Mouse (Mus musculus) CH12.LX (cell line): ENCODE measurements around the gene Cblb. TPM values are rescaled to one million over a fixed set of nuclear protein-coding genes. Genes with fewer than 3 reads are reported as not detected.

Experiments used
- DNase-seq: peaks from one replicate; pipeline ENCODE4 v3.0.0-alpha.2; 2013; ENCODE audit errors: extremely low read depth
- H3K27ac ChIP-seq: 2 replicates; pipeline ENCODE4 v1.5.1; 2012; ENCODE audit warnings: low read depth, mild to moderate bottlenecking, control low read depth, moderate library complexity; ENCODE audit not compliant: insufficient read depth
- H3K27me3 ChIP-seq: replicated peaks from 2 replicates; pipeline ENCODE3; 2012; ENCODE audit warnings: inconsistent platforms
- H3K36me3 ChIP-seq, 2 experiments: replicated peaks in 1 of 2; 2 replicates each; pipeline versions ENCODE3 to v1.6.1; 2012; ENCODE audit warnings: inconsistent platforms in 1 of 2, low read length in 1 of 2, mild to moderate bottlenecking in 1 of 2, mixed read lengths in 1 of 2, moderate library complexity in 1 of 2; ENCODE audit not compliant: control insufficient read depth in 1 of 2, insufficient read depth in 1 of 2
- H3K4me1 ChIP-seq, 2 experiments: 2 replicates each; pipeline ENCODE4 v1.6.1; 2012; ENCODE audit warnings: inconsistent platforms in 1 of 2, moderate library complexity in 1 of 2; ENCODE audit not compliant: insufficient read depth in 2 of 2, control insufficient read depth in 1 of 2
- H3K4me2 ChIP-seq: 2 replicates; pipeline ENCODE4 v1.6.1; 2012; ENCODE audit warnings: low read depth, mild to moderate bottlenecking, control low read depth; ENCODE audit not compliant: poor library complexity, insufficient read depth, severe bottlenecking
- H3K4me3 ChIP-seq, 3 experiments: fragments of 150-350 bp in 1 of 3; sonication (generic) in 1 of 3; replicated peaks in 1 of 3; 2 replicates each; pipeline versions ENCODE3 to v1.5.1; 2011 to 2012; ENCODE audit warnings: low read depth in 2 of 3, low read length in 2 of 3, mild to moderate bottlenecking in 2 of 3, moderate library complexity in 2 of 3, control low read depth in 1 of 3, improper control_type of control experiment in 1 of 3, inconsistent platforms in 1 of 3, mixed read lengths in 1 of 3; ENCODE audit not compliant: poor library complexity in 1 of 3
- H3K79me2 ChIP-seq: replicated peaks from 2 replicates; pipeline ENCODE4 v1.6.1; 2012; ENCODE audit warnings: mild to moderate bottlenecking, moderate library complexity; ENCODE audit not compliant: control insufficient read depth, poor library complexity, insufficient read depth, severe bottlenecking; ENCODE audit errors: extremely low read depth
- H3K9ac ChIP-seq: 2 replicates; pipeline ENCODE4 v1.6.1; 2012; ENCODE audit warnings: low read depth, mild to moderate bottlenecking, control low read depth, moderate library complexity; ENCODE audit not compliant: insufficient read depth
- H3K9me3 ChIP-seq: replicated peaks from 2 replicates; pipeline ENCODE3; 2012; ENCODE audit warnings: low read length, inconsistent platforms, mixed read lengths
- BHLHE40 ChIP-seq: IDR thresholded peaks from 2 replicates; pipeline ENCODE4 v1.6.1; 2011; ENCODE audit warnings: mild to moderate bottlenecking, low read depth, low read length, improper control_type of control experiment
- CHD1 ChIP-seq: IDR thresholded peaks from 2 replicates; pipeline ENCODE4 v1.6.1; 2012; ENCODE audit warnings: low read depth, low read length, improper control_type of control experiment, inconsistent platforms
- CHD2 ChIP-seq: IDR thresholded peaks from 2 replicates; pipeline ENCODE4 v1.6.1; 2011; ENCODE audit warnings: low read length, improper control_type of control experiment
- CTCF ChIP-seq, 2 experiments: IDR thresholded peaks in 1 of 2; conservative IDR thresholded peaks in 1 of 2; 2 replicates each; pipeline ENCODE4 v1.5.1; 2011 to 2012; ENCODE audit warnings: low read depth in 2 of 2, low read length in 2 of 2, improper control_type of control experiment in 1 of 2, inconsistent platforms in 1 of 2, mild to moderate bottlenecking in 1 of 2, moderate library complexity in 1 of 2
- E2F4 ChIP-seq: IDR thresholded peaks from 2 replicates; pipeline ENCODE4 v1.6.1; 2011; ENCODE audit warnings: low read depth, low read length, improper control_type of control experiment; ENCODE audit not compliant: insufficient replicate concordance
- ELF1 ChIP-seq: IDR thresholded peaks from 2 replicates; pipeline ENCODE4 v1.6.1; 2014; ENCODE audit warnings: low read depth, mild to moderate bottlenecking, inconsistent platforms, low read length, improper control_type of control experiment
- EP300 ChIP-seq: IDR thresholded peaks from 2 replicates; pipeline ENCODE4 v1.6.1; 2011; ENCODE audit warnings: low read length, improper control_type of control experiment
- ETS1 ChIP-seq: conservative IDR thresholded peaks from 2 replicates; pipeline ENCODE4 v1.6.1; 2012; ENCODE audit warnings: low read depth, mild to moderate bottlenecking, inconsistent platforms, low read length, improper control_type of control experiment, moderate library complexity
- GABPA ChIP-seq: IDR thresholded peaks from 2 replicates; pipeline ENCODE4 v1.6.1; 2012; ENCODE audit warnings: low read depth, low read length, improper control_type of control experiment, inconsistent platforms; ENCODE audit not compliant: insufficient replicate concordance
- HCFC1 ChIP-seq: IDR thresholded peaks from 2 replicates; pipeline ENCODE4 v1.6.1; 2012; ENCODE audit warnings: low read depth, mild to moderate bottlenecking, inconsistent platforms, low read length, improper control_type of control experiment
- IRF4 ChIP-seq: IDR thresholded peaks from 2 replicates; pipeline ENCODE4 v1.6.1; 2014; ENCODE audit warnings: low read depth, mild to moderate bottlenecking, inconsistent platforms, low read length, improper control_type of control experiment
- JUN ChIP-seq: IDR thresholded peaks from 2 replicates; pipeline ENCODE4 v1.6.1; 2011; ENCODE audit warnings: low read depth, mild to moderate bottlenecking, low read length, improper control_type of control experiment, moderate library complexity; ENCODE audit not compliant: insufficient read depth
- JUND ChIP-seq: conservative IDR thresholded peaks from 2 replicates; pipeline ENCODE4 v1.6.1; 2011; ENCODE audit warnings: low read depth, low read length, improper control_type of control experiment
- KAT2A ChIP-seq: IDR thresholded peaks from 2 replicates; pipeline ENCODE4 v1.6.1; 2012; ENCODE audit warnings: low read length, improper control_type of control experiment, inconsistent platforms; ENCODE audit not compliant: insufficient replicate concordance
- MAFK ChIP-seq: IDR thresholded peaks from 2 replicates; pipeline ENCODE4 v1.6.1; 2011; ENCODE audit warnings: low read length, improper control_type of control experiment; ENCODE audit not compliant: insufficient replicate concordance
- MAX ChIP-seq: IDR thresholded peaks from 2 replicates; pipeline ENCODE4 v1.6.1; 2011; ENCODE audit warnings: low read length, improper control_type of control experiment
- MAZ ChIP-seq: IDR thresholded peaks from 2 replicates; pipeline ENCODE4 v1.6.1; 2012; ENCODE audit warnings: low read depth, mild to moderate bottlenecking, inconsistent platforms, low read length, improper control_type of control experiment, moderate library complexity
- MEF2A ChIP-seq: IDR thresholded peaks from 2 replicates; pipeline ENCODE4 v1.6.1; 2014; ENCODE audit warnings: low read depth, mild to moderate bottlenecking, inconsistent platforms, low read length, improper control_type of control experiment, borderline replicate concordance
- MXI1 ChIP-seq: IDR thresholded peaks from 2 replicates; pipeline ENCODE4 v1.6.1; 2011; ENCODE audit warnings: mild to moderate bottlenecking, low read depth, low read length, improper control_type of control experiment
- MYC ChIP-seq: IDR thresholded peaks from 2 replicates; pipeline ENCODE4 v1.6.1; 2011; ENCODE audit warnings: low read depth, mild to moderate bottlenecking, improper control_type of control experiment, low read length
- NELFE ChIP-seq: IDR thresholded peaks from 2 replicates; pipeline ENCODE4 v1.6.1; 2011; ENCODE audit warnings: low read depth, low read length, improper control_type of control experiment
- NRF1 ChIP-seq: IDR thresholded peaks from 2 replicates; pipeline ENCODE4 v1.6.1; 2014; ENCODE audit warnings: low read depth, mild to moderate bottlenecking, inconsistent platforms, low read length, improper control_type of control experiment, moderate library complexity
- PAX5 ChIP-seq: IDR thresholded peaks from 2 replicates; pipeline ENCODE4 v1.6.1; 2012; ENCODE audit warnings: low read length, inconsistent platforms, mixed read lengths
- POLR2A ChIP-seq: IDR thresholded peaks from 2 replicates; pipeline ENCODE4 v1.6.1; 2011; ENCODE audit warnings: low read depth, mild to moderate bottlenecking, improper control_type of control experiment, low read length
- POLR2AphosphoS2 ChIP-seq: IDR thresholded peaks from 2 replicates; pipeline ENCODE4 v1.6.1; 2011; ENCODE audit warnings: low read depth, low read length, improper control_type of control experiment
- RAD21 ChIP-seq: IDR thresholded peaks from 2 replicates; pipeline ENCODE4 v1.6.1; 2011; ENCODE audit warnings: low read depth, mild to moderate bottlenecking, low read length, improper control_type of control experiment, moderate library complexity
- RCOR1 ChIP-seq: conservative IDR thresholded peaks from 2 replicates; pipeline ENCODE4 v1.6.1; 2012; ENCODE audit warnings: low read depth, mild to moderate bottlenecking, inconsistent platforms, low read length, improper control_type of control experiment
- SIN3A ChIP-seq: IDR thresholded peaks from 2 replicates; pipeline ENCODE4 v1.6.1; 2012; ENCODE audit warnings: low read length, improper control_type of control experiment, inconsistent platforms
- SMC3 ChIP-seq: IDR thresholded peaks from 2 replicates; pipeline ENCODE4 v1.6.1; 2011; ENCODE audit warnings: low read depth, low read length, improper control_type of control experiment
- TBP ChIP-seq: conservative IDR thresholded peaks from 2 replicates; pipeline ENCODE4 v1.6.1; 2011; ENCODE audit warnings: low read depth, low read length, improper control_type of control experiment
- TCF12 ChIP-seq: IDR thresholded peaks from 2 replicates; pipeline ENCODE4 v1.6.1; 2014; ENCODE audit warnings: low read depth, mild to moderate bottlenecking, inconsistent platforms, low read length, improper control_type of control experiment
- UBTF ChIP-seq: IDR thresholded peaks from 2 replicates; pipeline ENCODE4 v1.6.1; 2012; ENCODE audit warnings: low read depth, mild to moderate bottlenecking, inconsistent platforms, low read length, improper control_type of control experiment, moderate library complexity
- USF1 ChIP-seq: IDR thresholded peaks from 2 replicates; pipeline ENCODE4 v1.6.1; 2014; ENCODE audit warnings: low read depth, mild to moderate bottlenecking, inconsistent platforms, low read length, improper control_type of control experiment
- USF2 ChIP-seq: conservative IDR thresholded peaks from 2 replicates; pipeline ENCODE4 v1.6.1; 2011; ENCODE audit warnings: low read depth, low read length, improper control_type of control experiment
- ZC3H11A ChIP-seq: IDR thresholded peaks from 2 replicates; pipeline ENCODE4 v1.6.1; 2012; ENCODE audit warnings: low read depth, mild to moderate bottlenecking, inconsistent platforms, low read length, improper control_type of control experiment
- ZKSCAN1 ChIP-seq: IDR thresholded peaks from 2 replicates; pipeline ENCODE4 v1.6.1; 2012; ENCODE audit warnings: low read depth, inconsistent platforms, low read length, improper control_type of control experiment, borderline replicate concordance
- ZMIZ1 ChIP-seq: IDR thresholded peaks from 2 replicates; pipeline ENCODE4 v1.6.1; 2012; ENCODE audit warnings: low read depth, mild to moderate bottlenecking, inconsistent platforms, low read length, improper control_type of control experiment
- ZNF384 ChIP-seq: IDR thresholded peaks from 2 replicates; pipeline ENCODE4 v1.6.1; 2012; ENCODE audit warnings: low read depth, low read length, improper control_type of control experiment, inconsistent platforms
- dilution Hi-C: fragments of 300-500 bp; cut with MboI; formaldehyde crosslinking; loops from 2 replicates; pipeline ENCODE4 v1.14.3; 2020; ENCODE audit warnings: low sequenced_read_pairs; ENCODE audit not compliant: extremely low pct_unique_long_range_greater_than_20kb, extremely low pct_ligation_motif_present
- in situ Hi-C: fragments of 300-500 bp; cut with MboI; formaldehyde crosslinking; loops from 3 replicates; pipeline ENCODE4 v1.14.3; 2019; ENCODE audit warnings: low sequenced_read_pairs, low pct_ligation_motif_present, low pct_unique_long_range_greater_than_20kb, mixed read lengths
- polyA plus RNA-seq: library from polyadenylated mRNA; unstranded; fragments of >175 nt; gene quantifications from 2 replicates; pipeline ENCODE4 v1.2.1, GENCODE M21; 2012; ENCODE audit warnings: low read depth; ENCODE audit not compliant: insufficient read length
- total RNA-seq, 2 experiments: library from RNA; depleted of rRNA; stranded (reverse); fragments of 300-350 nt in 1 of 2; fragments of >200 nt in 1 of 2; gene quantifications; 2 replicates each; pipeline ENCODE4 v1.2.3; 2012 to 2014

The Cblb gene
- total and polyA plus RNA-seq, 3 experiments = 3.5 to 18.9 (median 6.3) TPM

DNA sequence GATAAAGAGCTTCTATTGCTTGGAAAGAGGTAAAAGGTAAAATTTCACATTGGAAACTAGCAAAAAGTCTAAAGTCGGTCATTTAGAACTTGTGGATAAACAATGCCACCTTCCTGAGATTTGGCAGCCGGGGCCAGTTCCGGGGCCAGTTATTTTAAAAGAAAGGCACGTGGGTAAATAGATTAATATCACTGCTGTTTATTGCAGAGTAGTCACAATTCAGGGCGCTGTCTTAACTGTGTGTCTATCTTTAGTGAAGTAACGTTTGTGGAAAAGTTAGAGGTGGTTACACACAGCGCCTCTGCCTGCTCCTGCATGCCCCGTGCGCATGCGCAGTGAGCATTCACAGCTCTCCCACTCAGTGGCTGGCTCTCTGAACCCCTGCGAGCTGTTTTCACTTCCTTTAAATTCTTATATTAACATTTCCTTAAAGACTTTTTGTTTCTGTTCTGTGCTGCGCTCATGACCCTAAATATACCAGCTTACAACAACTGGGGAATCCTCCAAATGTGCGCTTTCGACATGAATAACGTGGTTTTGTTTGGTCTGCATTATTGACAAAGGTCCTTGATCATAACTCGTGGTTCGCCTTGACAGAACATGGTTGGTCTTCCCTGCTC lies 29.2 kb downstream of the Cblb start:
- in situ Hi-C loops (no loop called here), dilution Hi-C loops (no loop called here)
- Histone ChIP-seq H3K4me1 (peaks cover 18 to 67% of the 10 kb centered on the region in 2 experiments), H3K27me3 (no peaks in the 10 kb centered on the region), H3K4me3 (peak overlapping the region; percentile 25 to 49 (median 35)), H3K9me3 (no peaks in the 10 kb centered on the region), H3K27ac (peak overlapping the region; percentile 82), H3K4me2 (peak overlapping the region; percentile 97), H3K36me3 (peaks cover 0 to 30% of the 10 kb centered on the region in 2 experiments), H3K79me2 (no peaks in the 10 kb centered on the region; the same call in 1 of the 2 replicates), H3K9ac (peak overlapping the region; percentile 40; the same call in 1 of the 2 replicates)
- peak; percentile 98 for DNase-seq
- TF ChIP-seq JUND (0 out of 2 replicates have a peak, but pooled peaks have one; percentile 34), MAX (peak; percentile 85), KAT2A (no peak), NRF1 (peak; percentile 100), UBTF (no peak), JUN (peak; percentile 92), PAX5 (no peak), CHD1 (no peak), SMC3 (peak; percentile 8; the same call in 1 of the 2 replicates), ETS1 (peak; percentile 99), E2F4 (no peak; the same call in 1 of the 2 replicates), NELFE (peak; percentile 80), ZNF384 (0 out of 2 replicates have a peak, but pooled peaks have one; percentile 19), MAFK (peak; percentile 77), HCFC1 (peak; percentile 55), TBP (peak; percentile 67; the same call in 1 of the 2 replicates), ZMIZ1 (no peak), USF1 (no peak), ELF1 (peak; percentile 80), RAD21 (peak; percentile 7), USF2 (no peak), MYC (peak; percentile 85), MAZ (peak; percentile 55; the same call in 1 of the 2 replicates), CTCF (conservative IDR thresholded peaks at IDR 0.05 in 1 of 2, IDR thresholded peaks at IDR 0.05 in 1 of 2; ENCODE audit: low read depth in 2 of 2, low read length in 2 of 2) (no peak), ZC3H11A (no peak), GABPA (no peak), TCF12 (peak; percentile 70), MXI1 (peak; percentile 87), ZKSCAN1 (no peak), SIN3A (peak; percentile 90; the same call in 1 of the 2 replicates), EP300 (peak; percentile 93), MEF2A (peak; percentile 98), BHLHE40 (peak; percentile 85), POLR2A (peak; percentile 32; the same call in 1 of the 2 replicates), IRF4 (peak; percentile 99), RCOR1 (peak; percentile 82), CHD2 (no peak), POLR2AphosphoS2 (no peak)
